Mouse (Mus musculus) spleen, adult 2 months (tissue): ENCODE data around the gene Filip1l. TPM values are rescaled to one million over a fixed set of nuclear protein-coding genes. Genes with fewer than 3 reads are reported as not detected.

Source experiments
- DNase-seq, 2 experiments: peaks; one replicate each; pipeline versions ENCODE4 v3.0.0 to v3.0.0-alpha.2; 2012 to 2021; ENCODE audit warnings: low spot score in 2 of 2, low read depth in 1 of 2
- H3K27ac ChIP-seq: fragments of 200-500 bp; 2 replicates; pipeline ENCODE4 v1.5.1; 2012; ENCODE audit warnings: low read length, inconsistent platforms; ENCODE audit not compliant: insufficient read depth
- H3K27me3 ChIP-seq: fragments of 200-500 bp; 2 replicates; pipeline ENCODE4 v1.6.1; 2012; ENCODE audit warnings: mild to moderate bottlenecking, moderate library complexity, low read length, inconsistent platforms; ENCODE audit not compliant: control insufficient read depth, insufficient read depth
- H3K36me3 ChIP-seq: fragments of 200-500 bp; 2 replicates; pipeline ENCODE4 v1.6.1; 2012; ENCODE audit warnings: mild to moderate bottlenecking, low read length, inconsistent platforms; ENCODE audit not compliant: control insufficient read depth, insufficient read depth
- H3K4me1 ChIP-seq: fragments of 200-500 bp; 2 replicates; pipeline ENCODE4 v1.6.1; 2011; ENCODE audit warnings: inconsistent platforms; ENCODE audit not compliant: control insufficient read depth, insufficient read depth, insufficient read length
- H3K4me3 ChIP-seq: fragments of 200-500 bp; 2 replicates; pipeline ENCODE4 v1.5.1; 2011; ENCODE audit warnings: mild to moderate bottlenecking, inconsistent platforms; ENCODE audit not compliant: insufficient read depth, insufficient read length; ENCODE audit errors: extremely low read depth
- CTCF ChIP-seq: fragments of 200-500 bp; IDR thresholded peaks from 2 replicates; pipeline ENCODE4 v1.5.1; 2011; ENCODE audit warnings: mild to moderate bottlenecking, inconsistent platforms; ENCODE audit not compliant: insufficient read depth, insufficient read length, insufficient replicate concordance; ENCODE audit errors: extremely low read depth
- POLR2A ChIP-seq: fragments of 200-500 bp; IDR thresholded peaks from 2 replicates; pipeline ENCODE4 v1.6.1; 2011; ENCODE audit warnings: low read depth, low read length, inconsistent platforms
- WGBS: fragments of 180-500 bp; shearing (Covaris S2); methylation state at CpG from one replicate; pipeline ENCODE4 v1.1.7; 2018; 5-methylcytosine and 5-hydroxymethylcytosine counted together
- polyA plus RNA-seq: library from polyadenylated mRNA; depleted of rRNA; stranded (reverse); fragments of >200 nt; gene quantifications from 2 replicates; pipeline ENCODE4 v1.2.3, GENCODE M21; 2012

The Filip1l gene
- polyA plus RNA-seq, 1 experiment, result 15.3 TPM

DNA sequence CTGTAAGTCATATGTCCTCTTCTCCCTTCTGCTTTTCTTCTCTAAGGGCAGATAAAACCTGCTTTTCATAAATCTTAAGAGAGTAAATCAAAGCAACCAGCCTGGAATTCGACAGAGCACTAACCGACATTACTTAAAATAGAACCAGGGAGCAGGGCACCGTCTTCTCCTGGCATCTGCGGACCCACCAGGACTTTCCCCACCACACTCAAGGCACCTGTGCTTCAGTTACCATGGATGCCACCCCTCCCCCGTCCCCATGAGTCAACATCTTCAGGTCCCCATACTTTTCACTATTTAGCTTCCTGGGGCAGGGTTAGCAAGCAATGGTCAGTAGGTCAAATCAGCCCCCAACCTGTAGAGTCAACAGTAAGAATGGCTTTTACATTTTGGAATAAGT is 76.1 kb downstream of the Filip1l start:
- Histone ChIP-seq H3K4me1 (peaks cover 4% of the 10 kb centered on the region; the same call in 1 of the 2 replicates), H3K36me3 (no peaks in the 10 kb centered on the region), H3K4me3 (no peak overlapping the region), H3K27me3 (no peaks in the 10 kb centered on the region), H3K27ac (no peak overlapping the region)
- TF ChIP-seq CTCF (no peak), POLR2A (no peak)
- WGBS, result 82% methylated on average over 5 of the region's 5 CpGs
- no peak for DNase-seq

GRCm38 (mm10) chr16:57431294-57431693 is 78.4 kb downstream of the Filip1l start:
- H3K4me3 ChIP-seq, result no peak overlapping the region
- TF ChIP-seq POLR2A, result no peak
- TF ChIP-seq CTCF, result no peak
- H3K36me3 ChIP-seq, result no peaks in the 10 kb centered on the region
- WGBS, result 62% methylated on average over 3 of the region's 3 CpGs
- DNase-seq, result no peak
- no peak overlapping the region for H3K27ac ChIP-seq
- no peaks in the 10 kb centered on the region for H3K27me3 ChIP-seq
- H3K4me1 ChIP-seq, result peaks cover 7% of the 10 kb centered on the region; the same call in 1 of the 2 replicates

DNA sequence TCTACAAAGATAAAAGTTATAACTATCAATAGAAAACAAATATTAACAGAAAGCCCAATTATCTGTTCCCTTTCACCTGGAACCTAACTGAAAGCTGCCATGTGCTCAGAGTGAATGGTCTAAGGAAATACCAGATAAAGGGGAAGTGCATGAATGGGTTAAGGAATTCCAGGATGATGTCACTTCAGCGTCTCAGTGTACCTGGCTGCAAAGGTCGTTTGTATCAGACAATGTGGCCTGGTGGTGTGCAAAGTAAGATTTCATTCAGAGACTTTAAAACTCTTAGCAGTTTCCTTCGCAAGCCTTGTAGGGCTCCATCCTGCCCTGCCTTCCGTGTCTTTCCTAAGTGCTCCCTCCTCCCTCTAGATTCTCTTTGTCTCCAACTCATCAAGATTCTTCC is 80.3 kb downstream of the Filip1l start:
- TF ChIP-seq CTCF (no peak), POLR2A (no peak)
- Histone ChIP-seq H3K4me1 (peaks cover 7% of the 10 kb centered on the region; the same call in 1 of the 2 replicates), H3K36me3 (no peaks in the 10 kb centered on the region), H3K4me3 (no peak overlapping the region), H3K27ac (no peak overlapping the region), H3K27me3 (no peaks in the 10 kb centered on the region)
- DNase-seq, result no peak
- 80% methylated on average over 4 of the region's 4 CpGs for WGBS

DNA sequence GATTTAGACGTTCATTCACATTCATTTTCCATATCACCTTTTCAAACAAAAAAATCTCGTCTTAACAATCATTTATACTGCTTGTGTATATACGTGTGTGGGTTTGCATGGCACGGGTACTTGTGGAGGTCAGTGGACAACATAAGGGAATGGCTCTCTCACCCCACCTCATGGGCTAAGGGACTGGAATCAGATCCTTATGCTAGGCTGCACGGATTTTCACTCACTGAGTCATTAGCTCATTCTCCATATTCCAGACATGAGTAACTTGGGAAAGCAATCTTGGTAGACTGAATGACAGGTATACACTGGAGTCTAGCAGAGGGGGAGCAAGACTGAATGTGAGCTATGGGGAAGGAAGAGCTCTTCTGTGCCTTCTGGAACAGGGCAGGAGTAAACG is 80.8 kb downstream of the Filip1l start:
- DNase-seq, result no peak
- Histone ChIP-seq H3K36me3 (no peaks in the 10 kb centered on the region), H3K27ac (no peak overlapping the region), H3K4me3 (no peak overlapping the region), H3K27me3 (no peaks in the 10 kb centered on the region), H3K4me1 (peaks cover 7% of the 10 kb centered on the region; the same call in 1 of the 2 replicates)
- no peak for TF ChIP-seq POLR2A
- no peak for TF ChIP-seq CTCF
- 90% methylated on average over 6 of the region's 6 CpGs for WGBS

GRCm38 (mm10) chr16:57434640-57435039 is 81.7 kb downstream of the Filip1l start:
- Histone ChIP-seq H3K27ac (peak overlapping the region; percentile 24; the same call in 1 of the 2 replicates), H3K4me3 (no peak overlapping the region), H3K4me1 (peaks cover 7% of the 10 kb centered on the region; the same call in 1 of the 2 replicates), H3K36me3 (no peaks in the 10 kb centered on the region), H3K27me3 (no peaks in the 10 kb centered on the region)
- no peak for TF ChIP-seq POLR2A
- TF ChIP-seq CTCF, result no peak
- peak in 1 of 2 experiments; percentile 18 for DNase-seq
- WGBS, result 17% methylated on average over 3 of the region's 3 CpGs

DNA sequence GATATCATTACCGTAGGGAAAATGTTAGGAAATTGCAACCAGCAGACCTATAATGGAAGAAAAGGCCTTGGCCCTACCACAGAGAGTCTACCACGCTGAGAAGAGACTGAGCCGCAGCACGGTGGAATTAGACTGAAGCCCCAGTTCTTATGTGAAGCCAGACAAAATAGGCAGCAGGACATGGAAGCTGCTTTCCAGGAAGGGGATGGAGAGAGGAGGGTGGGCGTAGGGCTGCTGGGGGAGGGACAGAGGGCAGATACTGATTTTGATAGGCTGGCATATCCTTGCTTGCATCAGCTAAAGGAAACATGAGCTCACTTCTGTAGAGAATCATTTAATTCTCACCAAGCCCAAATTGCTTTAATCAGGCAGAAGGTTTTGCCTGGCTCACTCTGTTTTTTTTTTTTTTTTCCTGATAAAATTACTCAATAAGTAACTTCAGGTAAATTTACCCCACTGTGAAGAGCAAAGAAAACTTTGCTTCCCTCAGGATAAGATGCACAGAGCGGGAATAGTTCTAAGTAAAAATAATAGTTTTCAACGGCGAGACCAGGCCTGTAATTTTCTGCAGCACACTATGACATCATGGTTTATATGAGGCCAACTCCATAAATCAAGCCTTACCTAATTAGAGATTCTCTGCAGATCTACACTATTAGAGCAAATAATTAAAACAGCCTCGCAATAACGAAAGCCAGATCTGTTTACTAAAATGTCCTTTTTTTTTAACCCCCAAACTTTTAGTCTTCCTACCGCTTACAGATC is 84.8 kb downstream of the Filip1l start:
- no peak for TF ChIP-seq POLR2A
- no peak for TF ChIP-seq CTCF
- H3K27me3 ChIP-seq, result no peaks in the 10 kb centered on the region
- WGBS, result 92% methylated on average over 11 of the region's 11 CpGs
- H3K4me3 ChIP-seq, result no peak overlapping the region
- no peak overlapping the region for H3K27ac ChIP-seq
- H3K36me3 ChIP-seq, result no peaks in the 10 kb centered on the region
- peaks cover 7% of the 10 kb centered on the region; the same call in 1 of the 2 replicates for H3K4me1 ChIP-seq
- DNase-seq, result no peak

GRCm38 (mm10) chr16:57438288-57438685 is 85.4 kb downstream of the Filip1l start:
- Histone ChIP-seq H3K27me3 (no peaks in the 10 kb centered on the region), H3K27ac (no peak overlapping the region), H3K4me1 (peaks cover 7% of the 10 kb centered on the region; the same call in 1 of the 2 replicates), H3K4me3 (no peak overlapping the region), H3K36me3 (no peaks in the 10 kb centered on the region)
- 85% methylated on average over 5 of the region's 5 CpGs for WGBS
- TF ChIP-seq CTCF (no peak), POLR2A (no peak)
- DNase-seq, result no peak
